Mouse (Mus musculus): ENCODE results near the gene Ehbp1. TPM values are rescaled to one million over a fixed set of nuclear protein-coding genes. Genes with fewer than 3 reads are reported as not detected.

The Ehbp1 gene
- polyA plus RNA-seq, 2 experiments = 12.1 to 21.4 TPM

GRCm38 (mm10) chr11:22181530-22182501 is 160.3 kb downstream of the Ehbp1 start:
- no peak for TF ChIP-seq POLR2A (IDR thresholded peaks at IDR 0.05; ENCODE audit: borderline replicate concordance, extremely low read depth, insufficient read depth, insufficient read length)

DNA sequence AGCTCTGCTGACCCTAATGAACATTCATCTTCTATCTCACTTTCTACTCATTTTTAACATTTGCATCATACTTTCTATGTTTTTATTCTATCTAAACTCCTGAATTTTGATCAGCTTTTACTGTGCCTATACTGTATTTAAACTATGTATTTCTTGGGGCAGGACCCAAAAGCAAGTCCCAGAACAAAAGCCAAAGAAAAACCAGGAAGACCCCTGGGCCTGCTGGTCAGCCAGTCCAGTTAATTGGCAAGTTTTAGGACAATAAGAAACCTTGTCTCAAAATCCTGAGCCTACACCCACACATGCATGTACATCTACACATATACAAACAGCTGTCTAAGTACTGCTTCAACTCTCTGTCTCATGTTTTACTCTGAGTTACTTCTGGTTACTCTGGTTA is 161.9 kb downstream of the Ehbp1 start:
- Histone ChIP-seq H3K36me3 (ENCODE audit: control insufficient read depth, insufficient read depth, low read length) (no peaks in the 10 kb centered on the region), H3K9ac (ENCODE audit: low read depth, low read length, severe bottlenecking) (no peak overlapping the region), H3K4me2 (replicated peaks; ENCODE audit: low read depth, low read length, severe bottlenecking) (no peak overlapping the region), H3K4me1 (ENCODE audit: control insufficient read depth, insufficient read depth, low read length) (no peaks in the 10 kb centered on the region), H3K27me3 (ENCODE audit: control insufficient read depth, insufficient read depth, low read length) (no peaks in the 10 kb centered on the region), H3K9me3 (ENCODE audit: control insufficient read depth, low read length) (no peaks in the 10 kb centered on the region), H3K4me3 (replicated peaks; ENCODE audit: low read length) (no peak overlapping the region), H3K27ac (replicated peaks; ENCODE audit: low read depth, low read length) (no peak overlapping the region)
- ATAC-seq (ENCODE audit: low FRiP score, low read depth) (no peak), DNase-seq (ENCODE audit: low spot score) (no peak)
- TF ChIP-seq POLR2A (IDR thresholded peaks at IDR 0.05; ENCODE audit: borderline replicate concordance, extremely low read depth, insufficient read depth, insufficient read length) = no peak

More at GRCm38 (mm10) chr11:22181530-22182501, 160.3 kb downstream of the Ehbp1 start:
- Histone ChIP-seq H3K36me3 (ENCODE audit: control insufficient read depth, insufficient read depth, low read length) (no peaks in the 10 kb centered on the region), H3K4me3 (replicated peaks; ENCODE audit: low read length) (no peak overlapping the region), H3K9me3 (ENCODE audit: control insufficient read depth, low read length) (no peaks in the 10 kb centered on the region), H3K4me2 (replicated peaks; ENCODE audit: low read depth, low read length, severe bottlenecking) (no peak overlapping the region), H3K27ac (replicated peaks; ENCODE audit: low read depth, low read length) (no peak overlapping the region), H3K27me3 (ENCODE audit: control insufficient read depth, insufficient read depth, low read length) (no peaks in the 10 kb centered on the region), H3K9ac (ENCODE audit: low read depth, low read length, severe bottlenecking) (no peak overlapping the region), H3K4me1 (ENCODE audit: control insufficient read depth, insufficient read depth, low read length) (no peaks in the 10 kb centered on the region)
- DNase-seq (ENCODE audit: low spot score) (no peak), ATAC-seq (ENCODE audit: low FRiP score, low read depth) (no peak)
- 83% methylated on average over 8 of the region's 8 CpGs for WGBS

DNA sequence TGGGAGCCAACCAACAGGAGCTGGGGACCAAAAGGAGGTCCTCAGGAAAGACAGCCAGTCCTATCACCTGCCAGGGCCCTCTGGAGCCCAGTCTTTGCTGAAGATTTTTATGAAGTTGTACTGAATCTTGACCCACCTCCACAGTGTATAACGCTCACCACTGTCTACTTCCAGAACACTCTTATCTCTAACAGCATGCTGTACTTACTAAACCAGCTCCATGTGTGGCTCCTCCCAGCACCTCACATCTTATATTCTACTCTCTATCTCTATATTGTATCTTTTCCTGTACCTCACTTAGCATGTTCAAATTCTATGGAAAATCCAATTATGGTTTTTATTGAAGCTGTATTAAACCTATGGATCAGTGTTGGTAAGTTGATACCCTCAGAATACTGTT is 163.5 kb downstream of the Ehbp1 start:
- H3K9me3 ChIP-seq (ENCODE audit: control insufficient read depth, low read length) = no peaks in the 10 kb centered on the region
- H3K9ac ChIP-seq (ENCODE audit: low read depth, low read length, severe bottlenecking) = no peak overlapping the region
- no peak for ATAC-seq (ENCODE audit: low FRiP score, low read depth)
- H3K4me3 ChIP-seq (replicated peaks; ENCODE audit: low read length) = no peak overlapping the region
- DNase-seq (ENCODE audit: low spot score) = no peak
- WGBS = 83% methylated on average over 1 of the region's 1 CpGs
- H3K4me1 ChIP-seq (ENCODE audit: control insufficient read depth, insufficient read depth, low read length) = no peaks in the 10 kb centered on the region
- H3K27ac ChIP-seq (replicated peaks; ENCODE audit: low read depth, low read length) = no peak overlapping the region
- no peak overlapping the region for H3K4me2 ChIP-seq (replicated peaks; ENCODE audit: low read depth, low read length, severe bottlenecking)
- H3K36me3 ChIP-seq (ENCODE audit: control insufficient read depth, insufficient read depth, low read length) = no peaks in the 10 kb centered on the region
- no peaks in the 10 kb centered on the region for H3K27me3 ChIP-seq (ENCODE audit: control insufficient read depth, insufficient read depth, low read length)
- TF ChIP-seq POLR2A (IDR thresholded peaks at IDR 0.05; ENCODE audit: borderline replicate concordance, extremely low read depth, insufficient read depth, insufficient read length) = no peak

GRCm38 (mm10) chr11:22174311-22174710 is 167.8 kb downstream of the Ehbp1 start:
- H3K9ac ChIP-seq (ENCODE audit: low read depth, low read length, severe bottlenecking) = no peak overlapping the region
- ATAC-seq (ENCODE audit: low FRiP score, low read depth) (no peak), DNase-seq (ENCODE audit: low spot score) (no peak)
- H3K36me3 ChIP-seq (ENCODE audit: control insufficient read depth, insufficient read depth, low read length) = peaks cover 11% of the 10 kb centered on the region; the same call in 1 of the 2 replicates
- H3K4me3 ChIP-seq (replicated peaks; ENCODE audit: low read length) = no peak overlapping the region
- TF ChIP-seq POLR2A (IDR thresholded peaks at IDR 0.05; ENCODE audit: borderline replicate concordance, extremely low read depth, insufficient read depth, insufficient read length) = no peak
- no peak overlapping the region for H3K27ac ChIP-seq (replicated peaks; ENCODE audit: low read depth, low read length)
- no peaks in the 10 kb centered on the region for H3K9me3 ChIP-seq (ENCODE audit: control insufficient read depth, low read length)
- H3K27me3 ChIP-seq (ENCODE audit: control insufficient read depth, insufficient read depth, low read length) = no peaks in the 10 kb centered on the region
- 81% methylated on average over 3 of the region's 3 CpGs for WGBS
- no peaks in the 10 kb centered on the region for H3K4me1 ChIP-seq (ENCODE audit: control insufficient read depth, insufficient read depth, low read length)
- H3K4me2 ChIP-seq (replicated peaks; ENCODE audit: low read depth, low read length, severe bottlenecking) = no peak overlapping the region

DNA sequence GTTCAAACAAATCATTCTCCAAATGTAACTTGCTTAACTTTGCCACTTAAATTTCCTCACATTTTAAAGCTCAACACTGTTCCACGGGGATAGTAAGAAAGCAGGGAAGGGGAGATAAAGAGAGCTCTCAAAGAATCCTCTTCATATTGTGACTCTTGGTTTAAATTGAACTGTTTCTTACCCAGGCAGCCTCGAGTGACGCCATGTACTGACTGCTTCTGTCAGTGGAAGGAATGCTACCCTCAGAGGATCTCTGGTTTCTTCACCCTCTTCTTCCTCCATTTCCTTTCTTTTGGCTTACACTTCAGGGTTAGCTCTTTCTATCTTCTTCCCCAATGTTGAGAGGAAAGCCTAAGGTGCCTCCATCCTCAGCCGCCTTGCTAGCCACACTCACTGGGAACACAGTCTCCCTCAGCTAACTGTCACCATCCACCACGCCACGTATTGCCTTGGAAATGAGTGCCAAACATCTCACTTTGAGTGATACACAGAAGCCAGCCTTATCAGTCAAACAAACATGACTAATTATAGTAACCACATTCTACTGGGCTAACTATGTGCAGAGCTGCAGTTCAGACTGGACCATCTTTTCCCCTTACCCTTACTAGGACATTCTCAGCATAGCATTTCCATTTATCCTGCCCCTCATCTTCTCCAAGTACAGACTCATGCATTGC is 171.0 kb downstream of the Ehbp1 start:
- Histone ChIP-seq H3K27me3 (ENCODE audit: control insufficient read depth, insufficient read depth, low read length) (no peaks in the 10 kb centered on the region), H3K9ac (ENCODE audit: low read depth, low read length, severe bottlenecking) (no peak overlapping the region), H3K4me3 (replicated peaks; ENCODE audit: low read length) (no peak overlapping the region), H3K4me2 (replicated peaks; ENCODE audit: low read depth, low read length, severe bottlenecking) (no peak overlapping the region), H3K36me3 (ENCODE audit: control insufficient read depth, insufficient read depth, low read length) (peaks cover 18% of the 10 kb centered on the region), H3K27ac (replicated peaks; ENCODE audit: low read depth, low read length) (no peak overlapping the region), H3K4me1 (ENCODE audit: control insufficient read depth, insufficient read depth, low read length) (no peaks in the 10 kb centered on the region), H3K9me3 (ENCODE audit: control insufficient read depth, low read length) (no peaks in the 10 kb centered on the region)
- no peak for ATAC-seq (ENCODE audit: low FRiP score, low read depth)
- DNase-seq (ENCODE audit: low spot score) = no peak
- 93% methylated on average over 6 of the region's 6 CpGs for WGBS
- TF ChIP-seq POLR2A (IDR thresholded peaks at IDR 0.05; ENCODE audit: borderline replicate concordance, extremely low read depth, insufficient read depth, insufficient read length) = no peak
